Mouse (Mus musculus) adrenal gland, adult 2 months (tissue): Measurements from ENCODE around the gene Agtr1a. TPM values are rescaled to one million over a fixed set of nuclear protein-coding genes. Genes with fewer than 3 reads are reported as not detected.

ENCODE experiments used
- DNase-seq: peaks from one replicate; pipeline ENCODE4 v3.0.0; 2021
- polyA plus RNA-seq: library from polyadenylated mRNA; depleted of rRNA; stranded (reverse); fragments of >200 nt; gene quantifications from 2 replicates; pipeline ENCODE4 v1.2.3, GENCODE M21; 2012; rRNA removed
- total RNA-seq, 2 experiments: library from RNA; stranded (reverse); gene quantifications; 2 replicates each; pipeline ENCODE4 v1.2.3; 2021

The Agtr1a gene
- total and polyA plus RNA-seq, 3 experiments, result 120 to 306 (median 260) TPM

DNA sequence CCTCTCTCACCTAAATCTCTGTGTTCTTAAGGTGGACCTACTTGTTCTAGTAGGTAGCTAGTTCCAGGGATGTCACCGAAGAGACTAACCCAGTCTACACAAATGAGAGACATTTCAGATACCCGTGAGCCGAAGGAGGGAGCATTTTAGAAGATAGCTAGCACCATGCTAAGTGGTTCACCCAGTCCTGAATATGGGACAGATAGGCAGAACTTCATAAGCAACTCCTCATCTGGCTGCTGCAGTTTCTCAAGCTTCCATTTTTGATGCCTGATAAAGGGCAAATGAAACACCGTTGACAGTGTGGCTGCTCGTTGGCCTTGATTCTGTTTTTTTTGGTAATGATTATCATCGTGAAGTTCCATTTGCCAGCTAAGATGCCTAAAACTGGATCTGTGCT is 25.8 kb downstream of the Agtr1a start:
- no peak for DNase-seq

DNA sequence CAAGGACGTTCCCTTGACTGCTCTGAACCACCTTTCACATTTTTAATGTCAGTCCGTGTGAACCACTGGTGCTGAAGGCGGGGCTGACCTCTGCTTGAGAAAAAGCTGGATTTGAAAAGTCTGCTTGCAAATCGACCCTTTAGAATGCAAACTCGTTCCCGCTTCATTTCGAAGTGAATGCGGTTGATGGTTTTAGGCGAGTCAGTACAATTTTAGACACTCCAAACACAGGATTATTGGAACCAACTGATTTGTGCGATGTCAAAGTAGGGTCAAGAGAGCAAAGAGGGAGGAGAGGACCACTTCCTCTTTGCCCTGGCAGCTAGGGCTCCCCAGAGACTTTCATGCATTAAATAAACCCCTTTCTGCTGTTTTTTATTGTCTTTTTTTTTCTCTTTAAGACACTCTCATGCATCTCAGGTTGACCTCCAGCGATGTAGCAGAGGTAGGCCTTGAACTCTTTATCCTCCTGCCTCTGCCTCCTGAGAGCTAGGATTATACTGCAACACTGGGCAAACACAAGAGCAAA is 27.9 kb downstream of the Agtr1a start:
- no peak for DNase-seq

DNA sequence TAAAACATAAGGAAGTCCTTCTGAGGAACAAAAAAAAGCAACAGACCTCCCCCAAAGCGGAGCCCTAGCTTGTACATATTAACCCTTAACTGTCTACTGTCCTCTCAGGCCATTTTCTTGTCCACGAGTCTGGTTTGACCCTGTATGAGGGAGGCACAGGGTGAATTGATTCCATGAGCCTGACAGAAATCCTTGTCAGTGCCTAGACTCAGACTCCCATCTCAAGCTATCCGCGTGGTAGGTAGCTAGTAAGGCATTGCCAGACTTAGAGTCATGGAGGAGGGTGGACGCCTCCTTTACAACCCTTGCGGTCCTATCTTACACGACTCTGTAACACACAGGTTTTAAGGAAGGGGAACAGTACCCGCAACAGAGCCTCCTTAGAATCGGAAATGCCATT is 28.5 kb downstream of the Agtr1a start:
- DNase-seq, result no peak

DNA sequence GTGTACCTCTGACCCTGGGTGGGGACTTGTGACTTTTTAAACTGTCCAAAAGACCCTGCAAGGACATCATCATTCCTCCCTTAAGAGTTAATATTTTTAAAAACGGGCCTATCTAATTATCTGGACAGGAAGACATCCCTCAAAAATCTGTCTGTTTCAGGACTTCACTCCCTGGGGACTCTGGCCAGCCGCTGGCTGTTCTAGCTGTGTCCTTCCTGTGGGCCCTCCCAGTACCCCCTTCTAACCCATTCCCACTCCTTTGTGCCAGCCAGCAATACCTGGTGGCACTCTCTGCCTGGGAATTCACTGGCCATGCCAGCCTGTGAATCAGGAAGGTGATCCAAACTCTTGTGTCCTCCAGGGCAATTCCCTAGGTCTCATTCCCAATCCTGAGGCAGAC is 29.1 kb downstream of the Agtr1a start:
- no peak for DNase-seq

DNA sequence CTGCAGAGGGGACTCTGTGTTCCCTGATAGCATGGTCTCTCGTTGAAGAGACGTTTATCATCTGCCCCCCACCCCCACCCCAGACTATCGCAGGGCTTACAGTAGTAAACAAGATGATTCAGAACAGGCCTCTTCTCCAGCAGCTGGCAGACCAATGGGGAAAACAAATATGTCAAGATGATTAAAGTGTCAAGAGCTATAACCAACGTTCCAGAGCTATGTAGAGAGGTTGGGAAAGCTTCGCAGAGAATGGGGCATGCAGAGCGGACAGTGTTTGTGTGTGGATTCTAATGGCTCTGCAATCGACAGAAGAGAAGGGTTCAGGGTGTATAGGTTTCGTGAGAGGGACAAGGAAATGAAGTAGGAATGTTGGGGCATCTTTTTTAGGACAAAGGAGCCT is 31.9 kb downstream of the Agtr1a start:
- peak; percentile 47 for DNase-seq

DNA sequence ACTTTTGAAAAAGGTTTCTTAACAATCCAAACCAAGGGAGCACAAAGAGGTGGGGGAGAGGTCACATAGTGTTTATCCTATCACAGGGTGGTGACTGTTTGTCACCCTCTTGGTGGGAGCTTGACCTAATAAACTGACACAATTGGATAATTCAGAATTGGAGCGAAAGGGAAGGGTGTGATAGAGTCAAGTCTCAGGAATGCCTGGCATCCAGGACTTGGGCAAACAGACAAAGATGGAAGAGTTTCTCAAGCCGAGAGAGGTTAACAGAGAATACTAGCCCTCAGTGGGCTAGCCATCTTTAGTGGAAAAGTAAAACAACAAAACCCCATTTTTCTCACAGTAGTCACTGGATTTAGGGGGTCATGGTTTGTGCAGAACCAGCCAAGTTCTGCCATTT is 32.5 kb downstream of the Agtr1a start:
- DNase-seq, result no peak

DNA sequence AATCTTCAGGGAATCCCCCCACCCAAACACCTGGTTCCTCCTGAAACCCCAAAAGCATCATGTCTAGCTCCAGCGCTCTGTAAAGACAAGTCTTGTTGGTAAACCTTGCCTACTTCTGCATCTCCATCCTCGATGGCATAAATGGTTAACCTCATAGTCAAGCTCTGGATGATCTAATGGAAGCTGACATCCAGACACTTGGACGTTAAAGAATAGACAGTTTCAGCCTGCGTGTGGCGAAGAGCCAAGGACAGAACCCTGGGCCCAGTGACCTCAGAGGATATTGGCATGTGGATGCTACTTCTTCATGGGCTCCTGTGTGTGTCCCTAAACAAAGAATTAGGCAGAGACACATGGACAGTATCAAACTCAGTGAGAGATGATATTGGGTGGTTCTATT is 42.6 kb downstream of the Agtr1a start:
- DNase-seq, result peak; percentile 61

DNA sequence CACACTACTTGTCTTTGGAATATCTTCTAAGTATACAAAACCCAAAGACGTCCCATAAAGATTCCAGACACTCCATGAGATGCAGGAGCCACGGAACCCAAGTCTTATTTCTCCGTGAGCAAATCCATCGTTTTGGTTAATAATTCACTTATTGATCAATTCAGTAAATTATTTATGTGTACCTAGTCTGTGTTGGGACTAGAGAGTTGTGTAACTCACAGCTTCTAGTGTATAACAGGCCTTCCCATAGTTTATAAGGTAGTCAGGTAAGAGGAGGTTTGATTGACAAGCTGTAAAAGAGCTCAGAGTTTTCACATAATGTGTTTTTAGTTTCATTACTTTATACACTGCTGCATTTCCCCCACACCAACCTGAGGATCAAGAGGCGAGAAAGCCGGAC is 48.9 kb downstream of the Agtr1a start:
- DNase-seq, result no peak

DNA sequence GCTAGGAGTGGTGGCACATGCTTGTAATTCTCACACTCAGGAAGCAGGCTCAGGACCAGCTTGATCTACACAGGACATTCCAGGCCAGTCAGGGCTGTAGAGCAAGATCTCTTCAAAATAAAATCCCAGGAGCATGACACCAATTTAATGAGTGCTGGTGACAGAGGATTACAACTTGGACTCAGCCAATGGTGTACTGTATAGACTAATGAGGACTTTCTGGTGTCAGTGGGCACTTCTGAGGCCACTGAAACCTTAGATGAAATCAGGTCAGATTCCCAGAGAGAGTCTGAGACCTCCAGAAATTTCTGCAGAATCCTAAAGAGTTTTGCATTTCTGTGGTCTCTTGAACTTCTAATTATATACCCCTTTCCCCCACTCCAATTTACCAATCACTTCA is 57.9 kb downstream of the Agtr1a start:
- no peak for DNase-seq

DNA sequence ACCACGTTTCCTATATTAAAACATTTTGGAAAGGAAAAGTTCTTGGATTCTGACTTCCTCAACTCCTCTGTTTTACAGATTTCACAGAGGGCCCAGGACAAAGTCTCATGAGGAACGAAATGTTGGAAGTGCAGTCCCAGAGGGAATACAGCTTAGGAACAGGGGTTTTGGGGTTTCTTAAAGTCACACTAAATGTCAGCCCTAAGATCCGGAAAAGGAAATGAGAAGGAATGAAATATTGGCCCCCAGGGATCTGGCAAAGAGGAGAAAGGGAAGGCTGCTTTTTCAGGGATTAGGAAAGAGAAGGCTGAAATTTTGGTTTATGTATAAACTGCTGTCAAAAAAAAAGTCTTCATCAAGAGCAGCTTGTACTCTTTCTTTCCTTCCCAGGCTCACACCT is 60.2 kb downstream of the Agtr1a start:
- DNase-seq, result no peak

DNA sequence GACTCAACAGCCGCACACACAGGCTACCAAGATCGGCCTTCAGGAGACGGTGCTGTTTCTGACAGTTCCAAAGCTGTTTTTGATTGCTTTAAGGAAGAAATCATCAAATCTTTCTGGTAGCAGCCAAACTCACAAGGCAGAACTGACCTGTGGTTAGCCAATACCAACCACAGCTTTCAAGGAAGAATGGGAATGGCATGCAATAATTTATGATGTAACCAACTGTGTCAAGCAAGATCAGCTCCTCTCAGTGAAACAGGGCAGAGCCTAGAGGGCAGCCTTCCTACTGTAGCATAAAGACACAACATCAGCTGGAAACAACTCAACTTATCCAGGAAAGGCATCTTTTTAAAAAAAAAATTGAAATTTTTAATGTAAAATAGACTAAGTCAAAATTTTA is 62.6 kb downstream of the Agtr1a start:
- DNase-seq, result no peak

DNA sequence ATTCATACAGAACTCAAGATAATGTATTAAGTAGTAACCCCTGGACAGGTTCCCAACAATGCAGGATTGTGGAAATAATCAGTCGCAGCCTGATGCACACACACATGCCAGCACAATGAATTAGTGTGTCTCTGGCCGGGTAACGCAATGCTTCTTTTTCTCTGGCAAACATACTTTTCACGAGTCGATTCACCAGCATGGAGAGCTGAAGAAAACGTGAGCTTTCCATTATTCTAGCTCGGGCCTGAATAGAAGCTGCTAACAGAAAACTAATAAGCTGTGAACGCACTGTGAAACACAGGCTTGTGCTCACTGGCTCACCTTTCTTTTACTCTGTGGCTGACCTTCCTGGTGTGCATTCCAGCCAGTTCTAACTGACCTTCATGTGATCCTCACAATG is 64.4 kb downstream of the Agtr1a start:
- DNase-seq, result no peak

DNA sequence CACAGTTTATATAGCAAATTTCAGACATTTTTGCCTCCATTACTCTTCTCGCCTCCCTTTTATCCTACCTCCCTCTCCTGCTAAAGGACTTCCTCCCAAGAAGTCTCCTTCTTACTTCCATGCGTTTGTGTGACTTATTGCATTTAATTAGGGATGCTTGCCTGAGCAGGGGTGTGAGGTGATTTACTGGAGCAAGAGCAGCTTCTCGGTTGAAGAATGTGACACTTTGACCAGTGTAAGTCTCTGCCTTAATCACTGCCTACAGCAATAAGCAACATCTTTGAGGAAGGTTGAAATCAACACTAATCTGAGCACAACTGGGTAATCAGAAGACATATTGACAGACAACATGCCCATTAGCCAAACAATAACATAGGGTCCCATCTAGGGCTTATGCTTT is 67.6 kb downstream of the Agtr1a start:
- DNase-seq, result no peak

DNA sequence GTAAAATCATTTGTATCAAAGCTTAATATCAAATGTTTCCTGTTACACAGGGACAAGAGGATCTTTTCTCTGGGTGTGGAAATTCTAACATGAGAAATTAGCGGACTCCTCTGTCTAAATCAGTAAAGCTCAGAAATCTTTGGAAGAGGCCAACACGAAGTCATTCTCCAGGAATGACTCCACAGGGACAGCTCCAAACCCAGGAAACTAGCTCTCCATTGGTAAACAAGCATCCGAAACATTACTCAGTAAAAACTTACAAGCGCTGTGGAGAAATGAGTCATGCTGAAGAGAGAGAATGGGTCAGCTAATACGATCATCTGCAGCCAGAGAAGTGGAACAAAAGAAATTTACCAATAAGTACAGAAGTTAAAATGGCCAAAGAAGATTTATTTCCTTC is 82.4 kb downstream of the Agtr1a start:
- DNase-seq, result peak; percentile 8

DNA sequence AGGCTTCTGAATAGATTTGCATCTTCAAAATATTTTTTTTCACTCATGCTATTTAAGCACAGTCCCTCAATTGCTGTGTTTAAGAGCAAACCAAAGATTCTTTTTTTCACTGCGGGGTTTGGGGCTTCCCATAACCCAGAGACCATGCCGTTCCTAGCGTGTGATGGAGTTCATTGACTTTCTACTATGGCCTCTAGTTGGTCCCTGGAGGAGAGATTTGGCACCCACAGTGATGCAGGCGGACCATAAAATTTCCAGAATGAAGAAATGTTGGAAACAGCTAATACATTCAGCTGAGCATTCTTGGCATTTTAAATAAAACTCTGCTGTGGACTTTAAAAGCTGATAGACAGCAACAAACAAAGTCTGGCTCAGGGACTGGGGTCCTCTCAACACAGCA is 90.8 kb downstream of the Agtr1a start:
- no peak for DNase-seq

DNA sequence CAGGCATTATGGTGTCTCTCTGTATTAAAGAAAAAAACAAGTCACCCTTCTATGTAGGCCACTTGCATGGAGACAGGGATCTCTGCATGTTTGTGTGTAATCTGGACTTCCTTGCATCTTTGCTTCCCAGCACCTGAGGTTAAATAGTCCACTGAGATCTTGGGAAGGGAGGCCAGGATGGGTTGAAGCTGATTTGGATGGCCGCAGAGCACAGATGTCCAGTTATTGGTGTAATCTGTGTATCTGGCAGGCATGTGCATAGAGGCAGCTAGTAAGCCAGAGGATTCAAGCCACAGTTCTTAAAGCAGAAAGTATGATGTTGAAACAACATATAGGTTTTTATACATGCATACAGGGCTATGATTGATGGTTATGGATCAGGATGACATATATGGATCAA is 91.2 kb downstream of the Agtr1a start:
- no peak for DNase-seq

Other genes starting within 250 kb of the Agtr1a start
- 1 to 10 TPM; 3.5 to 7.3 TPM for gene Mboat1, start 200.0 kb upstream of the Agtr1a start, total RNA-seq
- 12.9 and 14.2 TPM in 2 replicates for gene Mboat1, start 200.0 kb upstream of the Agtr1a start, polyA plus RNA-seq
- 100 to 1,000 TPM; 247 to 409 TPM for gene Uqcrfs1, start 208.9 kb downstream of the Agtr1a start, total RNA-seq
- 860 and 1,083 TPM in 2 replicates for gene Uqcrfs1, start 208.9 kb downstream of the Agtr1a start, polyA plus RNA-seq